ENCODE assay signal across 10 mouse cellular contexts in genomic region chr3:134605356-134605771, GRCm38 (mm10).
DNase-seq lines count a peak whose midpoint lies in the region; ATAC-seq and TF ChIP-seq lines count a peak whose summit lies in the region.
"Had no signal": no experiment of that assay in that cellular context is flagged by ENCODE, and none has a peak within 500 bp of the region (broad histone marks: within the 10 kb centered on the region; RNA-seq: fewer than 3 reads in every experiment).

No protein-coding gene starts in this region.

- peaks cover 2% of the 10 kb centered on the region; the same call in 1 of the 2 replicates for H3K4me1 ChIP-seq in forebrain, embryonic 11.5 days (replicated peaks; ENCODE audit: control insufficient read depth, insufficient read depth, low read length)
- H3K4me1 ChIP-seq in forebrain, embryonic 10.5 days, result peaks cover 8% of the 10 kb centered on the region
- H3K4me1 ChIP-seq in forebrain, postnatal 0 days (ENCODE audit: insufficient read depth), result no peaks in the 10 kb centered on the region
- H3K4me1 ChIP-seq in midbrain, embryonic 13.5 days (replicated peaks), result peaks cover 12% of the 10 kb centered on the region

- DNase-seq in forebrain, embryonic 11.5 days (ENCODE audit: low spot score), result no peak
- DNase-seq in forebrain, embryonic 10.5 days (ENCODE audit: extremely low spot score, low spot score), result no peak
- peak; percentile 82 for DNase-seq in Muller cell, postnatal 12 days (ENCODE audit: inconsistent ontology term)
- DNase-seq in forebrain, postnatal 0 days, result peak; percentile 20
- DNase-seq in lung, postnatal 25 days (ENCODE audit: low spot score), result no peak
- DNase-seq in yolk sac, embryonic 10.5 days (ENCODE audit: low spot score), result no peak
- no peak for DNase-seq in heart, postnatal 14 days
- DNase-seq: heart, adult 11 months; liver, postnatal 0 days had no signal

- H3K9me3 ChIP-seq in forebrain, embryonic 11.5 days (ENCODE audit: control insufficient read depth, low read length), result no peaks in the 10 kb centered on the region
- H3K9me3 ChIP-seq in forebrain, embryonic 10.5 days, result no peaks in the 10 kb centered on the region
- no peaks in the 10 kb centered on the region for H3K9me3 ChIP-seq in forebrain, postnatal 0 days (ENCODE audit: low read length)
- H3K9me3 ChIP-seq in midbrain, embryonic 13.5 days, result no peaks in the 10 kb centered on the region

- H3K36me3 ChIP-seq in forebrain, embryonic 11.5 days (ENCODE audit: control insufficient read depth, insufficient read depth, low read length), result no peaks in the 10 kb centered on the region
- no peaks in the 10 kb centered on the region for H3K36me3 ChIP-seq in forebrain, embryonic 10.5 days (replicated peaks)
- no peaks in the 10 kb centered on the region for H3K36me3 ChIP-seq in forebrain, postnatal 0 days (ENCODE audit: insufficient read depth)
- no peaks in the 10 kb centered on the region for H3K36me3 ChIP-seq in midbrain, embryonic 13.5 days

- H3K4me3 ChIP-seq in forebrain, embryonic 11.5 days (ENCODE audit: low read depth, low read length), result no peak overlapping the region
- no peak overlapping the region for H3K4me3 ChIP-seq in forebrain, embryonic 10.5 days
- H3K4me3 ChIP-seq in forebrain, postnatal 0 days (ENCODE audit: low read depth, low read length), result no peak overlapping the region
- H3K4me3 ChIP-seq in midbrain, embryonic 13.5 days (replicated peaks), result no peak overlapping the region

- no peaks in the 10 kb centered on the region for H3K27me3 ChIP-seq in forebrain, embryonic 11.5 days (ENCODE audit: control insufficient read depth, insufficient read depth, low read length)
- H3K27me3 ChIP-seq in forebrain, embryonic 10.5 days (ENCODE audit: poor library complexity, severe bottlenecking), result no peaks in the 10 kb centered on the region
- H3K27me3 ChIP-seq in forebrain, postnatal 0 days (ENCODE audit: insufficient read depth, low read length), result no peaks in the 10 kb centered on the region
- H3K27me3 ChIP-seq in midbrain, embryonic 13.5 days, result no peaks in the 10 kb centered on the region

- 41% methylated on average over 6 of the region's 6 CpGs for WGBS in forebrain, embryonic 11.5 days
- 79% methylated on average over 6 of the region's 6 CpGs for WGBS in forebrain, embryonic 10.5 days
- 18% methylated on average over 6 of the region's 6 CpGs for WGBS in forebrain, postnatal 0 days
- 18% methylated on average over 6 of the region's 6 CpGs for WGBS in midbrain, embryonic 13.5 days

- peak; percentile 93 for ATAC-seq in forebrain, embryonic 11.5 days (replicated peaks; ENCODE audit: low FRiP score)
- ATAC-seq in forebrain, postnatal 0 days, result peak; percentile 81
- ATAC-seq in midbrain, embryonic 13.5 days, result peak; percentile 98
- ATAC-seq: liver, postnatal 0 days had no signal

- TF ChIP-seq CTCF in forebrain, postnatal 0 days (IDR thresholded peaks at IDR 0.05; ENCODE audit: low read depth), result no peak

- no peak overlapping the region for H3K27ac ChIP-seq in forebrain, embryonic 11.5 days (ENCODE audit: low read depth, low read length)
- no peak overlapping the region for H3K27ac ChIP-seq in forebrain, embryonic 10.5 days
- no peak overlapping the region for H3K27ac ChIP-seq in forebrain, postnatal 0 days (ENCODE audit: low read depth, low read length)
- H3K27ac ChIP-seq in midbrain, embryonic 13.5 days, result peak overlapping the region; percentile 45

- intact Hi-C loops in heart, postnatal 14 days (cut with DNase I), result loop anchor here (5.0 kb wide), 1 partner anchor 728 kb away; no protein-coding TSS in a partner anchor

- H3K4me2 ChIP-seq in forebrain, embryonic 11.5 days (ENCODE audit: low read depth, low read length, severe bottlenecking), result 0 out of 2 replicates have a peak overlapping the region, but pooled peaks have one; percentile 8
- H3K4me2 ChIP-seq in forebrain, postnatal 0 days (ENCODE audit: low read depth), result no peak overlapping the region
- peak overlapping the region; percentile 13 for H3K4me2 ChIP-seq in midbrain, embryonic 13.5 days (replicated peaks)

- H3K9ac ChIP-seq in forebrain, embryonic 11.5 days (ENCODE audit: low read length), result no peak overlapping the region
- H3K9ac ChIP-seq in forebrain, postnatal 0 days, result no peak overlapping the region
- no peak overlapping the region for H3K9ac ChIP-seq in midbrain, embryonic 13.5 days (replicated peaks)
- H3K9ac ChIP-seq: liver, postnatal 0 days had no signal

Comparison
In these comparisons a context has a peak if more than half of its experiments do, and no peak if none do; other contexts are left out.
1. DNase-seq: peak in Muller cell, postnatal 12 days (single experiment) and forebrain, postnatal 0 days (single experiment); none in forebrain, embryonic 11.5 days (single experiment), forebrain, embryonic 10.5 days (single experiment), lung, postnatal 25 days (single experiment), yolk sac, embryonic 10.5 days (single experiment) and heart, postnatal 14 days (0 of 2).
2. Peak in every context shown above with its lines, with median percentiles within 50 percentile points of each other: ATAC-seq.